Mouse (Mus musculus) cortical plate, adult 2 months (tissue): ENCODE measurements around the gene Pde9a.

Experiments
- CTCF ChIP-seq: fragments of 200-500 bp; IDR thresholded peaks from 2 replicates; pipeline ENCODE4 v1.5.1; 2011; ENCODE audit warnings: mild to moderate bottlenecking, control low read depth, low read length; ENCODE audit not compliant: insufficient read depth; ENCODE audit errors: extremely low read depth
- POLR2A ChIP-seq: fragments of 200-500 bp; IDR thresholded peaks from 2 replicates; pipeline ENCODE4 v1.6.1; 2011; ENCODE audit warnings: mild to moderate bottlenecking, low read length, control low read depth; ENCODE audit not compliant: insufficient read depth; ENCODE audit errors: extremely low read depth

- no peak for TF ChIP-seq CTCF
- TF ChIP-seq POLR2A = no peak
Measured at GRCm38 (mm10) chr17:31415258-31415657, 29.2 kb downstream of the Pde9a start.
